Mouse (Mus musculus) lung, adult 18-20 months (tissue): ENCODE results near the gene Epb41l1.

Experiments
- DNase-seq, 2 experiments: peaks; one replicate each; pipeline ENCODE4 v3.0.0; 2022; ENCODE audit warnings: mixed read lengths in 2 of 2

Epb41l1 gene

DNA sequence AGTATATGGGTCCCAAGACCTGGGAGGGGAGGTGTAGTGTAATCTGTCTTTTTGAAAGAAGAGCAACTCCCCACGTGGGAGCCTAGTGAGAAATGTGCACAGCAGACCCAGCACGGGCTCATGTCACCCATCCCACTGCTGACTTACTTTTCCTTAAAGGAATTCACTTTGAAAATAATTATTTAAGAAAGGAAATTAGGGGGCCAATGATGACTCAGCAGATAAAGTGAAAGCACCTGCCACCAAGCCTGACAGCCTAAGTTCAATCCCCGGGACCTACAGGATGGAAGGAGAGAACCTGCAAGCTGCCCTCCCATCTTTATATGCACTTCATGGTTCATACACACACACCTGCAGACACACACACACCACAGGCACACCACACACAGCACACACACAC lies 123.1 kb downstream of the Epb41l1 start:
- no peak for DNase-seq

- DNase-seq, result peak; percentile 80 to 82
Measured at GRCm38 (mm10) chr2:156547123-156547891, 126.6 kb downstream of the Epb41l1 start, which contains the start of gene Aar2. Gene Aar2, plus strand, starts transcription at chr2:156547584.

DNA sequence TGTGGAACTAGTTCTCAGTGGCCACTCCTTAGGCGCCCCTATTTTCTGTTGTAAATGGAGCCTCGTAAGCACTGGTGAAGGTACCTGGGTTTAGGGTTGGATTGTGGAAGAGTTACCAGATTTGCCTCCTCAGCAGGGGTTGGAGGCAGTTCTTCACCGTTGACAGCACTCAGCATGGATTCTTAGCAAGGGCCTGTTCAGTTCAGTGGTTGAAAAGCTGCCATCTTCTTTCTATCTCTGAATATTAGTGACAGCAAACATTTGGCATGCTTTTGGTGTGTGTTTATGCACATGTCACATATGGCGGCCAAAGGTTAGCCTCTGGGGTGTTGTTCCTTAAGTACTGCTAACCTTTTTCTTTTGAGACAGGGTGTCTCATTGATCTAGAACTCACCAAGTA lies 131.7 kb downstream of the Epb41l1 start:
- no peak for DNase-seq

DNA sequence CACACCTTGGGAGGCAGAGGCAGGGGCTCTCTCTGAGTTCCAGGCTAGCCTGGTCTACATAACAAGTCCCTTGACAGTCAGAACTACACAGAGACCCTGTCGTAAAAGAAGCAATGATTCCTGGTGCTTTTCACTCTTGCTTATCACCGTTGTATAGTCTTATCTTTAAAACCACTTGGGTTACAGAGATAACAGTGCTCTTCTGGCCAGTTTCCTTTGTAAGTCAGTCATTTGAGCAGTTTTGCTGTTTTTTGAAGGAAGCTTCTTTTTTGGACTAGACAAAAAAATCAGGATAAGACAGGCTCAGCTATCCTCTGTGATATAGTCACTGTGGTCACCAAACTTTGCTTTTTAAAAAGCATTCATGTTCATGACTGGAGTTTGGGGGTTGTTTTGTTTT lies 141.1 kb downstream of the Epb41l1 start:
- no peak for DNase-seq

- DNase-seq, result peak in 1 of 2 experiments; percentile 15
Measured at GRCm38 (mm10) chr2:156563557-156563956, 142.8 kb downstream of the Epb41l1 start.

DNA sequence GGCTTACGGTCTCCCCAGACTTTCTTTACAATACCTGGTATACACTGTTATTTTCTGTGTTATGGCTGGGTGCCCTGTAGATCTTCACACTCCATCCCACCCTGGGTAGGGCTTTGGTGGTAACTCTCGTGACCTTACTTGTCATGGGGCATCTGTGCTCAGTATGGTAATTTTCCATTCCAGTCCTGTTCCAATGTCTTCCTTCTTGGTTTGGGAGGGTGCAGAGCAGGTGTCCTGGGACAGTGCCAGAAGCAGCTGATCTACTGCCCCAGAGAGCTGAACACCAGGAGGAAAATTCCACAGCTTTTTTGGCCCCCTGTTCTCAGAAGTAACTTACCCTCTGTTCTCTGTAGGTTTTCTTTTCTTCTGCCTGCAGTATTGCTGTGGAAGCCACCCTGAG lies 145.8 kb downstream of the Epb41l1 start:
- no peak for DNase-seq

- no peak for DNase-seq
Measured at GRCm38 (mm10) chr2:156568647-156569046, 147.9 kb downstream of the Epb41l1 start.

- DNase-seq, result no peak
Measured at GRCm38 (mm10) chr2:156569261-156569660, 148.6 kb downstream of the Epb41l1 start.

DNA sequence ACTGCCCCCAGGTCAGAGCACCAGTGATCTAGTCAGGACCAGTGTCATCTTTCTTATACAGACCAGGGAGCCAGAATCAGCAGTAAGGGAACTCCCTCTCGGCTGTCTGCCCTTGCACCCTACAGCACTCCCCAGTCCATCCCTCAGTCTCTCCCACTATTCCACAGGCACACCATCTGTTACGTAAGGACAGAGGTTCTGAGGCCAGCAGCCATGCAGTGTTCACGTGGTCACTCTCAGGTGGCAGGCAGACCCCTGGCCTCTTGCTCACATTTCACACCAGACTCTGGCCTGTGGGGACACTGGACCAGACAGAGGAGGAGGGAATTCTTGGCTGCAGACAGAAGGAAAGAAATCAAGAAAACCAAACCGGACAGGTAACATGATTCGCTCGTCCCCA lies 150.8 kb downstream of the Epb41l1 start:
- DNase-seq, result no peak

GRCm38 (mm10) chr2:156576850-156577587 lies 156.3 kb downstream of the Epb41l1 start:
- DNase-seq, result no peak

DNA sequence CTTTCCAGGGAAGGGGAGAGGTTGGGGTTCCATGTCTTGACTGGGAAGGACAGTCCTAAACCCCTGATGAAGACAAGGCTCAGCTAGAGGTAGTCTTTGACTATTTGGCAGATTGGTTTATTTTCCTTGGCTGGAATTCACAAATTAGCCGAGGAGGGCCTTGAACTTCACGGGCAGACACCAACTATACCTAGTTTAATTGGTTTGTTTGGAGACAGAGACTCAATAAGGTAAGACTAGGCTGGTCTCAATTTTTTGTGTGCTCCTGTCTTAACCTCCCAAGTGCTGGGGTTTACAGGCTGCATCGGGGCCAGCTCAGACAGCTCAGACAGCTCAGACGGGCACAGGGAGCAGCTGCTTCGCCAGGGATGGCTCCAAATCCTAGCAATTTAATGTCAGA lies 159.8 kb downstream of the Epb41l1 start:
- no peak for DNase-seq

GRCm38 (mm10) chr2:156581244-156581643 lies 160.5 kb downstream of the Epb41l1 start:
- DNase-seq, result no peak

- no peak for DNase-seq
Measured at GRCm38 (mm10) chr2:156582887-156583286, 162.2 kb downstream of the Epb41l1 start.

DNA sequence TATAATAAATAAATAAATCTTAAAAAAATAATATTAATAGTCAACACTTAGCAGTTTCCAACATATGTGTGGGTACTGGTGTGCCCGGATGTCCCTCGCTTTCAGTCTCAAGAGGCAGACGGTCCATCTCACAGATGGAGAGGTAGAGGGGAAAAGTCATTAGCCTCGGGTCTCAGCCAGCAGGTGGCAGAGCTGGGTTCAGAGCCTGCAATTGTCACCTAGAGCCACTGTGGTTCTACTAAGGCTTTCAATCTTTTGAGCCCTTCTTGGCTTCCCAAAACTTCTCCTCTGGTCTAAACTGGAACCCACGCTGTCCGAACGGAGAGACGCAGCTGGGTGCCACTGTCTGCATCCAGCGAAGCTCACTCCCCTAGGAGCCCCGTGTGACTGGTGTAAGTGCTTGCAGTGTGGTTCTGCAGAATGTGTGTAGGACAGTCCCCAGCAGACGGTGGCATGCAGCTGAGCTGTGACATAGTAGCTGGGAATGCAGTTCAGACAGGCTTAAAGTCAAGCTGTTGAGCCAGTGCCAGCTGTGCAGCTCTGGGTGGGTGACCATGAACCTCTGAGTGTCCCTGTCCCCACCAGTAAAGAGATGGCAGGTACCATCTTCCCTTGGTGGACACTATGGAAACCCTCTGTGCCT lies 163.6 kb downstream of the Epb41l1 start:
- DNase-seq, result no peak

DNA sequence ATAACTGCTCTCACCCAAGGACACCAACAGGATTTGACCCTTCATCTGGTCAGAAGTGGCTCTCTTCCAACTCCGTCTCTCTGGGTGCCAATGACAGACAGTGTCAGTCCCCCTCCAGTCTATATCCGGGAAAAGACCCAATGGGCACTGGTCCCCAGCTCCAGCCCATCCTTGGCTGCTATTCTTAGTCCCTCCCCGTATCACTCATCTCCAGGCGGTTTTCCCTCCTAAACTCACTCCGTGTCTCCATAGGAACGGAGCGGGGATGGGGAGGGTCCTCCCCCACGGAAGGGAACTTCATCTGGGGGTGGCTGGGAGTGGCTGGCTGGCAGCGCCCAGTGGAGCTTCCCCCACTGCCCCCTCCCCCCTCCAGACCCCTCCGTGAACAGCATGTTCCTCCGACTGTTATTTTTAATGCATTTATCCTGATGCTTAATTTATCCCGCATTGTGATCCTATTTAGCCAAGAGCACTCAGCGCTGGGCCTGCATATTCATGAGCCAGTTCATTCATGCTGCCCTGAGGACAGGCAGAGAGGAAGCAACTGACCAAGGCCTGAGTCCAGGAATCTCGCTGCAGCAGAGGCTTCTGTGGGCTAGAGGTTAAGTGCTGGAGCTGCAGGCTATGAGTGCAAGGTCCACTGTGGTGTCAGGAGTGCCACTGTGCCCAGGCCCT lies 164.2 kb downstream of the Epb41l1 start:
- DNase-seq, result peak in 1 of 2 experiments; percentile 7

- DNase-seq, result no peak
Measured at GRCm38 (mm10) chr2:156589481-156589880, 168.8 kb downstream of the Epb41l1 start.
